Mouse (Mus musculus) right cerebral cortex, postnatal 10 days (tissue): ENCODE data around the gene Trpm4.

Experiments
- DNase-seq, 2 experiments: peaks; one replicate each; pipeline ENCODE4 v3.0.0; 2021; ENCODE audit warnings: low spot score in 2 of 2

The Trpm4 gene

DNA sequence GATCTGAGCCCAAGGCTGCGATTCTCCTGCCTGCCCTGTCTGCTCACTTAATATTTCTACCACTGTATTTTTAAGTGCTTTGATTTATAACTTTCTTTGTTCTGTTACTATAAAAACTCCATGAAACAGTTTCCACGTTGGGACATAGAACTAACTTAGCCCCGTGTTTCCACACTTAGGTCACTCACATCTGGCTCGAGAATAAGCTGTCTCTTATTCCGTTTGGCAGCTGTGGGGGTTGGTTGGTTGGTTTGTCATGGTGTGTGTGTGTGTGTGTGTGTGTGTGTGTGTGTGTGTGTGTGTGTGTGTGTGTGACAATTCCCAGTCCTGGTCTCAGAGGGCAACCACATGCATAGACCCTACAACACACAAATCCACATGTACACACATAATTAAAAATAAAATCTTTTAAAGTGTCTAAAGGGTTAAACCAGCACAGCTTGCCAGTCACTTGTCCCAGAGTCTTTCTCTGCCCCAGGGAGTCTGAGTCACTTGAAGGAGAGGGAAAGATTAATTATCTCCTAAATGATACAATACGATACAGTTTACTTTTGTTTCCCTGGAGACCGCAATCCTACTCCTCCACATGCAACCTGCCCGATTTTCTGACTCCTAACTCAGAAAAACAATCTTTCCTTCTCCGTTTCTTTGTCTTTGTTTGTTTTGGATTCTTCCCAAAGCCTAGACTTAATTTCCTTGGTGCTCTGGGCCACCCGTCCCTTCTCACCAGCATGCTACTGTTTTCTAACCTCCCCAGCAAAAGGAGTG, 20.7 kb downstream of the Trpm4 start:
- DNase-seq, result no peak

GRCm38 (mm10) chr7:45312023-45312422, 21.6 kb downstream of the Trpm4 start:
- no peak for DNase-seq

GRCm38 (mm10) chr7:45309455-45309854, 24.1 kb downstream of the Trpm4 start:
- DNase-seq, result peak in 1 of 2 experiments; percentile 44

DNA sequence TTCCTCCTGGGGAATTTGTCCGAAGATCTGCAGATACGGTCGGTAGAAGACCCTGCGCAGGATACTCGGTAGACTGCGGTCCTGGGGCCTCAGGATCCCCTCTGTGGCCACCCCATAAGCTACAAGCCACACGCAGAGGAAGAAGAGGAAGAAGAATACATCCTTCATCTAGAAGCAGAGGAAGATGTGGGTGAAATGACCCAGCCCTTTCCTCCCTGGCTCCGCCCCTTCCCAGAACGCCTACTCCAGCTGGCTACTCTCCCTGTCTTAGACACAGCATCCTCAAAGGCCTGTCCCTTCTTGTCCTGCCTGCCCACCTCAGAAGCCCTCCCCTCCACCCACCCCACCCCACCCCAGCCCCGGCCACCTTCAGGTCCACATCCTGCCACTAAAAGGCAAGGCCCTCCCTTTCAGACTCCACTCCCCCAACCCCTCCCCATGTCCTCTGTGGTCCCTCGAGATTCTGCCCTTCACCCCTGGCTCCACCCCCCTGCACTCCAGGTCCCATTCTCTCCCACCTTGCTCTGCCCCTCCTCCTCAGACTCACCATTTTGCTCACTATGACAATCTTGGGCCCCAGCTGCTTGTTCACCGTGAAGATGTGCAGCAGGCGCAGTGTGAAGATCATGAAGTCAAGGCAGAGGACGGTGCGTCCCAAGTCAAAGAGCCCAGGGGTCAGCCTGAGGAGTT, 24.9 kb downstream of the Trpm4 start:
- no peak for DNase-seq

DNA sequence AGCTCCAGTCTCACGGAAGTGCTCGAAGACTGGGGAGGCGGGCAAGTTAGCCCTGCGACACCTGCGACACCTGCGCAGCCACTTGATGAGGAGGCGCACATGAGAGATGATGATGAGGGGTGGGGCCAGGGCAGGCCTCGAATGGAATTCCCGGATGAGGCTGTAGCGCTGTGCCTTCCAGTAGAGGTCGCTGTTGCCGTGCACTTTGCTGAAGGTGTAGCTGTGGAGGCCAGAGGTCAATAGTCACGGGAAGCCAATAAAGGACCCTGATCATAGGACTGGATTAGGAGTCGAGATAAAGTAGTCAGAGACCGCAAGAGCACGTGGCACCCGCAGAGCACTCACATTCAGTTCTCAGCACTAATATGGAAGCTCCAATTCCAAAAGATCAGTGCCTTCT, 28.3 kb downstream of the Trpm4 start:
- peak; percentile 75 to 76 for DNase-seq

- DNase-seq, result no peak
These were observed 28.7 kb downstream of the Trpm4 start for GRCm38 (mm10) chr7:45304869-45305268.

- DNase-seq, result peak in 1 of 2 experiments; percentile 61
These were observed 31.0 kb downstream of the Trpm4 start for GRCm38 (mm10) chr7:45302626-45303025.

DNA sequence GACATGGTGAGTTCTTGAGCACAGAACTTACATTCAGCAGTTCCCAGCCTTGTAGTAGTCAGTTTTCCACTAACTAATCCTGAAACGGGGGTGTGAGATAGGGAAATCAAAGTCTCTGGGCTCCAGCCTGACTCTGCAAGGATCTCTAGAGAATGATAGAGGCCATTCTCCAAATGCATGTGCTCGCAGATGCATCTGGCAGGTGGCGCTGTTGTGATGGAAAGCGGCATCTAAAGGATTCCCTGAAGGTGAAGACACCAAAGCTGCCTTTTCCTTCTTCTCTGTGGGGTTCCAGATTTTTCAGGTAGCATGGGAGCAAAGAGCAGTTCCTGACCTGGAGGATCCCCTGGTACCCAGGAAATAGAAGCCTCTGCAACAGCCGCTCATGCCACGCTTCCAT, 33.3 kb downstream of the Trpm4 start:
- DNase-seq, result peak; percentile 86 to 88

DNA sequence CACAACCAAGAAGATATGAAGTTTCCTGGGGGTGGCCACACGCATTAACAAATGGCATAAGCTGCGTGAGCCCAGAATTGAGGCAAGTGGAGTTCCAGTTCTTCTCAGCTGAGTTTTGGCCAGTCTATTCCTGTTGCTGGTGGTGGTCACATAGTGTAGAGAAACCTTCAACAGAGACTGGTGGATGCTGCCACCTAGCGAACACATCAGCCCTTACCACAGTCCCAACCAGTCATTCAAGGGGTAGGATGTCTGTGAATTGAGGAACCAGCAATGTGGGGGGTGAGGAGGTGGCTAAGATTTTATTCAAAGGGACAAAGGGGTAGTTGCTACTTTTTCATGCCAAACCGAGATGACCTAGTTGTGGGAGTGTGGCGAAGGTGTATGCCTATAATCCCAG, 33.8 kb downstream of the Trpm4 start:
- peak; percentile 90 to 91 for DNase-seq

- DNase-seq, result no peak
These were observed 36.0 kb downstream of the Trpm4 start for GRCm38 (mm10) chr7:45297563-45297962.

- DNase-seq, result no peak
These were observed 37.0 kb downstream of the Trpm4 start for GRCm38 (mm10) chr7:45296626-45297025.

- DNase-seq, result no peak
These were observed 47.1 kb downstream of the Trpm4 start for GRCm38 (mm10) chr7:45286486-45286885.

GRCm38 (mm10) chr7:45277136-45277760, 56.3 kb downstream of the Trpm4 start, which contains the start of gene Slc6a21:
Slc6a21 (plus strand) TSS chr7:45277513.
- DNase-seq, result peak; percentile 63 to 76

DNA sequence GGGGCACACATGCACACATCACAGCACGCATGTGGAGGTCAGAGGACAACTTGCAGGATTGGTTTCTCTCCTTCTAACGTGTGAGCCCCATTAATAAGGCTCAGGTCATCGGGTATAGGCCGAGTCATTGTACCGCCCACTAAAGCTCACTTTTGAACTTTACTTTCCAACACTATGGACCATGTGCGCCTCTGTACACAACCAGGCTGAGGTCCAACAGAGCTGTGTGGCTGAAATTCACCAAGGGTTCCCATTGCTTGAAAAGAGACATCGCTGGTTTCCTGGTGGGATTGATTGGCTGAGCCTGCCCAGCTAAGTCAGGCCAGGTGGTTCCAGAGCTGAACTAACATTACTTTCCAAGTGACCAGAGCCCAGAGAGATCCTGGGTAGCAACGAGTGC, 59.9 kb downstream of the Trpm4 start:
- DNase-seq, result no peak

- no peak for DNase-seq
These were observed 60.7 kb downstream of the Trpm4 start for GRCm38 (mm10) chr7:45272786-45273412.

DNA sequence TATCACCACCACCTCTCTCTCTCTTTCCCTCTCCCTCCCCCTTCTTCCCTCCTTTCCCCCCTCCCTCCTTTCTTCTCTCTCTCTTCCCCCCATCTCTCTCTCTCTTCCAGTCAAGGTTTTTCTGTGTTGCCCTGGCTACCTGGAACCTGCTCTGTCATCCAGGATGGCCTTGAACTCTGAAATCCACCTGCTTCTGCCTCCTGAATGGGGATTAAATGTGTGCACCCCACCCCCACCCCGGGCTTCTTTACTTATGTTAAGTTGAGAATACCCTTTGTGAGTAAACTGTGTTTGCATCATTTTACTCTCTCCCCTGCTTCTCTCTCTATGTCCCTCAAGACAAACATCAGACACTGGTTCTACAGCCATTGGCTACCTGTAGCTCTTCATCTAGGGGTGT, 68.1 kb downstream of the Trpm4 start:
- no peak for DNase-seq

- no peak for DNase-seq
These were observed 69.2 kb downstream of the Trpm4 start for GRCm38 (mm10) chr7:45264348-45264747.

DNA sequence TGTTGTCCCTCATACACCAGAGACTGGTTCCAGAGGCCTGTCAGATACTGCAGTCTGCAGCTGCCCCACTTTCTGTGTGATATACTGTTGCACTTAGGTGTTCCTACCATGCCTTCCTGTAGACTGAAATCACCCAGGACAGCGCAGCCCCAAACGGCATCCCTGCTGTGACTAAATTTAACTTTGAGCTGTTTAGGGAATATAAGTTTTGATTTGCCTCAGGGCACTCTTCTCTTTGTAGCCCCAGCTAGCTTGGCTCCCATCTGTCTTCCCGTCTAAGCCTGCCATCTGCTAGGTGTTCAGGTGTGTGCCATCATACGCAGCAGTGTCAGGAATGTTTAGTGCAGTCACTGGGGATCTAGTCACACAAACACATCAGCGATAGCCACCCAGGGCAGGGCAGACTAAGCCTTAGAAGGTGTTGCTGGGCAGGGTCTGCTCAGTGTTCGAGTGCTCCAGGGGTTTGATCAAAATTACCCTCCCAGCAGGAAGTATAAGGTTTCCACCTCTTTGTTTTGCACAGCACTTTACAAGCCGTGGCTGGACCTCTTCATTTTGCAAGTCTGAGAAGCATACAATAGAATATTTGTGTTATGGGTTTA, 70.5 kb downstream of the Trpm4 start:
- no peak for DNase-seq

GRCm38 (mm10) chr7:45262266-45262665, 71.3 kb downstream of the Trpm4 start:
- DNase-seq, result no peak

DNA sequence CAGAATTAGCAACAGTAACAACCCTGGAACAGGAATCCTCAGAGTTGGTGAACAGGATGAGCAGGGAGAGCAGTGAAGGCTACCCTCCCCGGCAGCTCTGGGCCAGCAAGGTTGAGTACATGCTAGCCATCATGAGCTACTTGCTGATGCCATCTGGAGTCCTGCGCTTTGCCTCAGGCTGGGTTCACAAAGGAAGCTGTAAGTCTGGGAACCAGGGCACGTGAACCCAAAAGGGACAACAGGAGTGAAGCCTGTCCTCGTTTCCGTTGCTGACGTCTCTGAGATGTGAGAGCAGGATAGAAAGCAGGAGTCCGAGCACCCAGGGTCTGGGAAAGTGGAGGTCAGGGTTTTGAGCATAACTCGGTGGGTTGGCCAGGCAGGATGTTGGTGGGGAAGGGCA, 74.3 kb downstream of the Trpm4 start:
- DNase-seq, result no peak

- peak in 1 of 2 experiments; percentile 57 for DNase-seq
These were observed 76.3 kb downstream of the Trpm4 start for GRCm38 (mm10) chr7:45257063-45257840.
